Mouse (Mus musculus) small intestine, adult 2 months (tissue): ENCODE results near the gene Rpusd1.

ENCODE experiments used
- CTCF ChIP-seq: fragments of 200-500 bp; IDR thresholded peaks from 2 replicates; pipeline ENCODE4 v1.5.1; 2012; ENCODE audit warnings: low read depth, mild to moderate bottlenecking, control low read depth, inconsistent platforms, low read length, moderate library complexity, mixed read lengths; ENCODE audit not compliant: insufficient replicate concordance, insufficient read length; ENCODE audit errors: extremely low read depth
- POLR2A ChIP-seq: fragments of 200-500 bp; IDR thresholded peaks from 2 replicates; pipeline ENCODE4 v1.6.1; 2012; ENCODE audit warnings: low read depth, mild to moderate bottlenecking, control low read depth, inconsistent platforms, low read length, moderate library complexity

DNA sequence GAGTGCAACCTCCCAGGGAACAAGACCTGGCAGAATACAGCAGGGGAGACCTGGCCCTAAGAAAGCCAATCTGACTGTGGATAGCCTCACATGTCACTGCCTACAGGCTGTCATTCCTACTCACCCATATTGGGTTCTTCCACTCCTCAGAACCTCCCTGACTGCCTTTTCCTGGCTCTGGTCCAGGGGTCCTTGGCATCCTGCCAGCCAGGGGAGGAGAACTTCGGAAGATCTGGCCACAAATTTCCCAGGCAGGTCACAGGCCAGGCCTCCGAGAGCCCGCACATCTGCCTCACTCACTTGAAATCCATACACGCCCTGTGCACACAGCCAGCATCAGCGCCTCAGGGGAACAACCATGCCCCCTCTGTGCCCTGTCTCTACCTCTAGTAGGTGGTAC is 24.0 kb downstream of the Rpusd1 start:
- TF ChIP-seq POLR2A (no peak), CTCF (no peak)
